Mouse (Mus musculus) embryonic facial prominence, embryonic 11.5 days (tissue): Measurements from ENCODE around the gene Ttyh2. TPM values are rescaled to one million over a fixed set of nuclear protein-coding genes. Genes with fewer than 3 reads are reported as not detected.

Experiments
- ATAC-seq: fragments of 200-750 bp; cut with Nextera tagmentation; replicated peaks from 2 replicates; pipeline ENCODE4 v1.8.0; 2017; ENCODE audit warnings: low read depth; ENCODE audit not compliant: insufficient number of reproducible peaks, low FRiP score, low TSS enrichment
- DNase-seq: peaks from one replicate; pipeline ENCODE4 v3.0.0-alpha.2; 2015; ENCODE audit warnings: low spot score
- H3K27ac ChIP-seq: fragments of 300-500 bp; sonication (generic); replicated peaks from 2 replicates; pipeline ENCODE4 v1.5.1; 2014; ENCODE audit warnings: mild to moderate bottlenecking, low read depth, low read length, control low read depth
- H3K27me3 ChIP-seq: fragments of 300-500 bp; sonication (generic); 2 replicates; pipeline ENCODE4 v1.6.1; 2014; ENCODE audit warnings: mild to moderate bottlenecking, low read length, moderate library complexity, mixed read lengths; ENCODE audit not compliant: control insufficient read depth, insufficient read depth
- H3K36me3 ChIP-seq: fragments of 300-500 bp; sonication (generic); replicated peaks from 2 replicates; pipeline ENCODE4 v1.6.1; 2014; ENCODE audit warnings: low read depth, mild to moderate bottlenecking, low read length, moderate library complexity, mixed read lengths; ENCODE audit not compliant: control insufficient read depth, insufficient read depth
- H3K4me1 ChIP-seq: fragments of 300-500 bp; sonication (generic); 2 replicates; pipeline ENCODE4 v1.6.1; 2014; ENCODE audit warnings: low read length, mixed read lengths; ENCODE audit not compliant: control insufficient read depth, insufficient read depth
- H3K4me2 ChIP-seq: fragments of 300-500 bp; sonication (generic); 2 replicates; pipeline ENCODE4 v1.6.1; 2014; ENCODE audit warnings: low read depth, mild to moderate bottlenecking, control low read depth, low read length, moderate library complexity
- H3K4me3 ChIP-seq: fragments of 300-500 bp; sonication (generic); 2 replicates; pipeline ENCODE4 v1.5.1; 2014; ENCODE audit warnings: low read depth, low read length, control low read depth
- H3K9ac ChIP-seq: fragments of 300-500 bp; sonication (generic); replicated peaks from 2 replicates; pipeline ENCODE4 v1.6.1; 2014; ENCODE audit warnings: mild to moderate bottlenecking, control low read depth, low read length
- H3K9me3 ChIP-seq: fragments of 300-500 bp; sonication (generic); replicated peaks from 2 replicates; pipeline ENCODE4 v1.6.1; 2016; ENCODE audit warnings: mild to moderate bottlenecking, low read length, inconsistent platforms, mixed read lengths; ENCODE audit not compliant: control insufficient read depth
- WGBS: fragments of 180-500 bp; shearing (Covaris S2); extraction: QIAGEN DNeasy Blood & Tissue Kit; methylation state at CpG from one replicate; pipeline ENCODE4 v1.1.7; 2014; 5-methylcytosine and 5-hydroxymethylcytosine counted together
- polyA plus RNA-seq: library from polyadenylated mRNA; unstranded; fragments of >200 nt; fragmentation: Nextera tagmentation; extraction: Ambion mirVana; gene quantifications from 2 replicates; pipeline ENCODE4 v1.2.1, GENCODE M21; 2014

Ttyh2 gene
- polyA plus RNA-seq, 1 experiment from 2014 or later, result 16.4 TPM

GRCm38 (mm10) chr11:114652531-114652930, 22.7 kb upstream of the Ttyh2 start:
- no peak for ATAC-seq
- no peaks in the 10 kb centered on the region for H3K4me1 ChIP-seq
- no peaks in the 10 kb centered on the region for H3K36me3 ChIP-seq
- no peak overlapping the region for H3K4me2 ChIP-seq
- DNase-seq, result peak; percentile 79
- no peak overlapping the region for H3K4me3 ChIP-seq
- H3K27me3 ChIP-seq, result no peaks in the 10 kb centered on the region
- H3K9me3 ChIP-seq, result no peaks in the 10 kb centered on the region
- H3K27ac ChIP-seq, result no peak overlapping the region
- H3K9ac ChIP-seq, result no peak overlapping the region
- 6% methylated on average over 16 of the region's 16 CpGs for WGBS

GRCm38 (mm10) chr11:114653664-114654063, 21.6 kb upstream of the Ttyh2 start:
- H3K4me1 ChIP-seq, result no peaks in the 10 kb centered on the region
- H3K9ac ChIP-seq, result no peak overlapping the region
- H3K36me3 ChIP-seq, result no peaks in the 10 kb centered on the region
- no peak overlapping the region for H3K4me2 ChIP-seq
- no peaks in the 10 kb centered on the region for H3K27me3 ChIP-seq
- H3K27ac ChIP-seq, result no peak overlapping the region
- ATAC-seq, result no peak
- H3K9me3 ChIP-seq, result no peaks in the 10 kb centered on the region
- no peak overlapping the region for H3K4me3 ChIP-seq
- DNase-seq, result no peak
- 83% methylated on average over 6 of the region's 6 CpGs for WGBS

- ATAC-seq (no peak), DNase-seq (no peak)
- H3K36me3 ChIP-seq, result no peaks in the 10 kb centered on the region
- H3K9me3 ChIP-seq, result no peaks in the 10 kb centered on the region
- no peak overlapping the region for H3K4me3 ChIP-seq
- no peak overlapping the region for H3K9ac ChIP-seq
- WGBS, result 55% methylated on average over 5 of the region's 5 CpGs
- no peak overlapping the region for H3K27ac ChIP-seq
- H3K4me2 ChIP-seq, result no peak overlapping the region
- no peaks in the 10 kb centered on the region for H3K27me3 ChIP-seq
- H3K4me1 ChIP-seq, result no peaks in the 10 kb centered on the region
Measured at GRCm38 (mm10) chr11:114654552-114654951, 20.7 kb upstream of the Ttyh2 start.

- H3K4me3 ChIP-seq, result no peak overlapping the region
- H3K4me2 ChIP-seq, result no peak overlapping the region
- no peak overlapping the region for H3K9ac ChIP-seq
- H3K27me3 ChIP-seq, result no peaks in the 10 kb centered on the region
- no peaks in the 10 kb centered on the region for H3K9me3 ChIP-seq
- H3K27ac ChIP-seq, result no peak overlapping the region
- no peaks in the 10 kb centered on the region for H3K36me3 ChIP-seq
- 84% methylated on average over 7 of the region's 7 CpGs for WGBS
- ATAC-seq, result no peak
- H3K4me1 ChIP-seq, result no peaks in the 10 kb centered on the region
- no peak for DNase-seq
Measured at GRCm38 (mm10) chr11:114655350-114656008, 19.8 kb upstream of the Ttyh2 start.

GRCm38 (mm10) chr11:114656994-114657644, 18.1 kb upstream of the Ttyh2 start:
- ATAC-seq (0 out of 2 replicates have a peak, but pooled peaks have one; percentile 48), DNase-seq (no peak)
- no peaks in the 10 kb centered on the region for H3K9me3 ChIP-seq
- 44% methylated on average over 24 of the region's 27 CpGs for WGBS
- no peak overlapping the region for H3K4me2 ChIP-seq
- H3K27me3 ChIP-seq, result no peaks in the 10 kb centered on the region
- H3K9ac ChIP-seq, result no peak overlapping the region
- H3K4me3 ChIP-seq, result no peak overlapping the region
- no peak overlapping the region for H3K27ac ChIP-seq
- no peaks in the 10 kb centered on the region for H3K36me3 ChIP-seq
- no peaks in the 10 kb centered on the region for H3K4me1 ChIP-seq

- Histone ChIP-seq H3K36me3 (no peaks in the 10 kb centered on the region), H3K27ac (no peak overlapping the region), H3K4me3 (no peak overlapping the region), H3K4me1 (no peaks in the 10 kb centered on the region), H3K9ac (no peak overlapping the region), H3K27me3 (no peaks in the 10 kb centered on the region), H3K4me2 (no peak overlapping the region), H3K9me3 (no peaks in the 10 kb centered on the region)
- WGBS, result 22% methylated on average over 7 of the region's 7 CpGs
- peak; percentile 61 for DNase-seq
- no peak for ATAC-seq
Measured at GRCm38 (mm10) chr11:114657737-114658136, 17.5 kb upstream of the Ttyh2 start.

- no peak overlapping the region for H3K4me3 ChIP-seq
- H3K27me3 ChIP-seq, result no peaks in the 10 kb centered on the region
- H3K9me3 ChIP-seq, result no peaks in the 10 kb centered on the region
Measured at GRCm38 (mm10) chr11:114662161-114662560, 13.1 kb upstream of the Ttyh2 start.

GRCm38 (mm10) chr11:114662746-114663362, 12.4 kb upstream of the Ttyh2 start:
- Histone ChIP-seq H3K4me2 (no peak overlapping the region), H3K27ac (no peak overlapping the region), H3K9ac (no peak overlapping the region), H3K27me3 (no peaks in the 10 kb centered on the region), H3K4me1 (no peaks in the 10 kb centered on the region), H3K36me3 (no peaks in the 10 kb centered on the region), H3K4me3 (no peak overlapping the region), H3K9me3 (no peaks in the 10 kb centered on the region)
- DNase-seq (peak; percentile 72), ATAC-seq (no peak)
- WGBS, result 32% methylated on average over 6 of the region's 6 CpGs

More at GRCm38 (mm10) chr11:114662161-114662560, 13.1 kb upstream of the Ttyh2 start:
- Histone ChIP-seq H3K36me3 (no peaks in the 10 kb centered on the region), H3K27ac (no peak overlapping the region), H3K9ac (no peak overlapping the region), H3K4me1 (no peaks in the 10 kb centered on the region), H3K4me2 (no peak overlapping the region)
- WGBS, result 90% methylated on average over 14 of the region's 14 CpGs
- no peak for DNase-seq
- ATAC-seq, result no peak
